Mouse (Mus musculus) left cerebral cortex, postnatal 10 days (tissue): ENCODE data around the gene Dop1b. TPM values are rescaled to one million over a fixed set of nuclear protein-coding genes. Genes with fewer than 3 reads are reported as not detected.
"Not testable (repeated sequence)": the region's sequence is repeated elsewhere in the genome, so short reads cannot be mapped to it uniquely, and the experiment has no call there.

Source experiments
- DNase-seq, 2 experiments: peaks; one replicate each; pipeline ENCODE4 v3.0.0; 2021 to 2022; ENCODE audit warnings: low spot score in 2 of 2, mixed read lengths in 1 of 2; ENCODE audit errors: extremely low spot score in 1 of 2
- intact Hi-C: fragments of 180-260 bp; cut with DNase I; formaldehyde crosslinking; loops from one replicate; pipeline ENCODE4 v1.15.1; 2025
- total RNA-seq, 2 experiments: library from RNA; stranded (reverse); gene quantifications; 2 replicates each; pipeline ENCODE4 v1.2.3; 2021

Dop1b gene
- 10 to 100 TPM; 90.0 to 99.6 TPM for total RNA-seq

- intact Hi-C loops, result loop anchor here (5.0 kb wide), 1 partner anchor 76 kb away; no protein-coding TSS in a partner anchor
- peak; percentile 96 to 98 for DNase-seq
Measured at GRCm38 (mm10) chr16:93711411-93712188, at the start of gene Dop1b. Gene Dop1b, plus strand, starts transcription at chr16:93711904.

- intact Hi-C loops, result no loop called here
- no peak for DNase-seq
Measured at GRCm38 (mm10) chr16:93667976-93668375, 43.7 kb upstream of the Dop1b start.

GRCm38 (mm10) chr16:93669521-93669920 lies 42.2 kb upstream of the Dop1b start:
- intact Hi-C loops, result no loop called here
- DNase-seq, result no peak

GRCm38 (mm10) chr16:93670466-93670865 lies 41.2 kb upstream of the Dop1b start:
- intact Hi-C loops, DNase-seq: not testable (repeated sequence)

GRCm38 (mm10) chr16:93671064-93671463 lies 40.6 kb upstream of the Dop1b start:
- DNase-seq, result no peak
- intact Hi-C loops, result no loop called here

- intact Hi-C loops, result no loop called here
- no peak for DNase-seq
Measured at GRCm38 (mm10) chr16:93676376-93676775, 35.3 kb upstream of the Dop1b start.

GRCm38 (mm10) chr16:93678206-93678605 lies 33.5 kb upstream of the Dop1b start:
- no peak for DNase-seq
- intact Hi-C loops, result no loop called here

- DNase-seq, result no peak
- intact Hi-C loops, result no loop called here
Measured at GRCm38 (mm10) chr16:93679165-93679564, 32.5 kb upstream of the Dop1b start.

- intact Hi-C loops, result loop anchor here (5.0 kb wide), 1 partner anchor 105 kb away; no protein-coding TSS in a partner anchor
- no peak for DNase-seq
Measured at GRCm38 (mm10) chr16:93682156-93682688, 29.5 kb upstream of the Dop1b start.

GRCm38 (mm10) chr16:93682689-93683507 lies 28.8 kb upstream of the Dop1b start, which contains the start of gene Cbr3:
Gene Cbr3, plus strand, starts transcription at chr16:93683215.
- DNase-seq, result peak; percentile 49 to 79
- intact Hi-C loops, result loop anchor here (5.0 kb wide), 1 partner anchor 104 kb away; no protein-coding TSS in a partner anchor

- intact Hi-C loops, result loop anchor here (5.0 kb wide), 1 partner anchor 104 kb away; no protein-coding TSS in a partner anchor
- DNase-seq, result peak in 1 of 2 experiments; percentile 35
Measured at GRCm38 (mm10) chr16:93683508-93684236, 28.0 kb upstream of the Dop1b start.

GRCm38 (mm10) chr16:93684441-93684840 lies 27.3 kb upstream of the Dop1b start:
- intact Hi-C loops, result loop anchor here (5.0 kb wide), 1 partner anchor 103 kb away; no protein-coding TSS in a partner anchor
- DNase-seq, result no peak

GRCm38 (mm10) chr16:93685783-93686182 lies 25.9 kb upstream of the Dop1b start:
- not testable (repeated sequence) for DNase-seq
- intact Hi-C loops, result loop anchor here (5.0 kb wide), 1 partner anchor 82 kb away; no protein-coding TSS in a partner anchor

- no peak for DNase-seq
- intact Hi-C loops, result loop anchor here (5.0 kb wide), 1 partner anchor 81 kb away; no protein-coding TSS in a partner anchor
Measured at GRCm38 (mm10) chr16:93686421-93686820, 25.3 kb upstream of the Dop1b start.

GRCm38 (mm10) chr16:93686945-93687344 lies 24.8 kb upstream of the Dop1b start:
- no peak for DNase-seq
- intact Hi-C loops, result loop anchor here (5.0 kb wide), 1 partner anchor 80 kb away; no protein-coding TSS in a partner anchor

- no peak for DNase-seq
- intact Hi-C loops, result no loop called here
Measured at GRCm38 (mm10) chr16:93691206-93691841, 20.4 kb upstream of the Dop1b start.

- intact Hi-C loops, result no loop called here
- DNase-seq, result no peak
Measured at GRCm38 (mm10) chr16:93692744-93693143, 19.0 kb upstream of the Dop1b start.

GRCm38 (mm10) chr16:93707116-93707515 lies 4.6 kb upstream of the Dop1b start:
- intact Hi-C loops, result no loop called here
- no peak for DNase-seq
